Mouse (Mus musculus) megakaryocyte, adult 5-6 weeks (primary cell): ENCODE results near the gene Foxr1. TPM values are rescaled to one million over a fixed set of nuclear protein-coding genes. Genes with fewer than 3 reads are reported as not detected.

ENCODE experiments used
- total RNA-seq, 2 experiments: library from RNA; stranded (forward) in 1 of 2; stranded (reverse) in 1 of 2; fragments of 153-499, 151-499 nt in 1 of 2; fragments of 221-1000, 200-1000 nt in 1 of 2; gene quantifications; 2 replicates each; pipeline versions ENCODE4 v1.2.3 to v1.2.4; 2015 to 2017

The Foxr1 gene
- total RNA-seq, 2 experiments from 2014 or later: not detected

Other genes starting within 250 kb of the Foxr1 start
- 179 and 180 TPM in 2 replicates for gene Cbl, start 207.1 kb downstream of the Foxr1 start, total RNA-seq (2015)
- 45.3 and 70.2 TPM in 2 replicates for gene Cbl, start 207.1 kb downstream of the Foxr1 start, total RNA-seq (2017)
- not detected in 2 replicates for gene Ccdc153, start 200.5 kb downstream of the Foxr1 start, total RNA-seq (2015)
- gene Ccdc153, start 200.5 kb downstream of the Foxr1 start, total RNA-seq (2017): not detected in 2 replicates
- gene Pdzd3, start 189.7 kb downstream of the Foxr1 start, total RNA-seq (2015): 0.07 and 0.34 TPM in 2 replicates
- not detected in 2 replicates for gene Pdzd3, start 189.7 kb downstream of the Foxr1 start, total RNA-seq (2017)
- 9.5 and 13.1 TPM in 2 replicates for gene Nlrx1, start 172.5 kb downstream of the Foxr1 start, total RNA-seq (2015)
- 12.1 and 12.4 TPM in 2 replicates for gene Nlrx1, start 172.5 kb downstream of the Foxr1 start, total RNA-seq (2017)
- gene Abcg4, start 152.5 kb downstream of the Foxr1 start, total RNA-seq (2015): 1.3 and 3.9 TPM in 2 replicates
- 1.1 and 1.7 TPM in 2 replicates for gene Abcg4, start 152.5 kb downstream of the Foxr1 start, total RNA-seq (2017)
- gene Hinfp, start 135.5 kb downstream of the Foxr1 start, total RNA-seq (2015): 12.3 and 18.4 TPM in 2 replicates
- 13.1 and 15.3 TPM in 2 replicates for gene Hinfp, start 135.5 kb downstream of the Foxr1 start, total RNA-seq (2017)
- 12.0 and 16.4 TPM in 2 replicates for gene C2cd2l, start 120.9 kb downstream of the Foxr1 start, total RNA-seq (2015)
- 11.0 and 13.4 TPM in 2 replicates for gene C2cd2l, start 120.9 kb downstream of the Foxr1 start, total RNA-seq (2017)
- 37.7 and 39.4 TPM in 2 replicates for gene Dpagt1, start 115.1 kb downstream of the Foxr1 start, total RNA-seq (2015)
- gene Dpagt1, start 115.1 kb downstream of the Foxr1 start, total RNA-seq (2017): 15.2 and 17.4 TPM in 2 replicates
- gene H2afx, start 106.4 kb downstream of the Foxr1 start, total RNA-seq (2015): 136 and 144 TPM in 2 replicates
- 239 and 262 TPM in 2 replicates for gene H2afx, start 106.4 kb downstream of the Foxr1 start, total RNA-seq (2017)
- 63.1 and 83.4 TPM in 2 replicates for gene Hmbs, start 96.9 kb downstream of the Foxr1 start, total RNA-seq (2015)
- 31.2 and 41.1 TPM in 2 replicates for gene Hmbs, start 96.9 kb downstream of the Foxr1 start, total RNA-seq (2017)
- 19.2 and 19.4 TPM in 2 replicates for gene Vps11, start 79.5 kb downstream of the Foxr1 start, total RNA-seq (2015)
- 22.7 and 26.8 TPM in 2 replicates for gene Vps11, start 79.5 kb downstream of the Foxr1 start, total RNA-seq (2017)
- 27.2 and 29.7 TPM in 2 replicates for gene Hyou1, start 61.6 kb downstream of the Foxr1 start, total RNA-seq (2015)
- gene Hyou1, start 61.6 kb downstream of the Foxr1 start, total RNA-seq (2017): 48.3 and 49.7 TPM in 2 replicates
- 19.7 and 23.5 TPM in 2 replicates for gene Slc37a4, start 44.3 kb downstream of the Foxr1 start, total RNA-seq (2015)
- gene Slc37a4, start 44.3 kb downstream of the Foxr1 start, total RNA-seq (2017): 14.8 and 28.3 TPM in 2 replicates
- gene Rps25, start 34.0 kb downstream of the Foxr1 start, total RNA-seq (2015): 2,100 and 2,121 TPM in 2 replicates
- 1,309 and 1,413 TPM in 2 replicates for gene Rps25, start 34.0 kb downstream of the Foxr1 start, total RNA-seq (2017)
- gene Trappc4, start 33.5 kb downstream of the Foxr1 start, total RNA-seq (2015): 91.3 and 95.4 TPM in 2 replicates
- 24.1 and 32.5 TPM in 2 replicates for gene Trappc4, start 33.5 kb downstream of the Foxr1 start, total RNA-seq (2017)
- gene Ccdc84, start 22.6 kb downstream of the Foxr1 start, total RNA-seq (2015): 24.5 TPM in 2 replicates
- 19.8 and 27.1 TPM in 2 replicates for gene Ccdc84, start 22.6 kb downstream of the Foxr1 start, total RNA-seq (2017)
- gene Upk2, start 13.8 kb upstream of the Foxr1 start, total RNA-seq (2015): not detected in 2 replicates
- not detected in 2 replicates for gene Upk2, start 13.8 kb upstream of the Foxr1 start, total RNA-seq (2017)
- 6.0 TPM in 2 replicates for gene Bcl9l, start 41.7 kb upstream of the Foxr1 start, total RNA-seq (2015)
- gene Bcl9l, start 41.7 kb upstream of the Foxr1 start, total RNA-seq (2017): 2.6 and 3.0 TPM in 2 replicates
- not detected in 2 replicates for gene Cxcr5, start 120.7 kb upstream of the Foxr1 start, total RNA-seq (2015)
- gene Cxcr5, start 120.7 kb upstream of the Foxr1 start, total RNA-seq (2017): not detected in 2 replicates
- 57.1 and 60.2 TPM in 2 replicates for gene Ddx6, start 163.8 kb upstream of the Foxr1 start, total RNA-seq (2015)
- gene Ddx6, start 163.8 kb upstream of the Foxr1 start, total RNA-seq (2017): 71.2 and 88.8 TPM in 2 replicates
- not detected in 2 replicates for gene Treh, start 232.1 kb upstream of the Foxr1 start, total RNA-seq (2015)
- not detected in 2 replicates for gene Treh, start 232.1 kb upstream of the Foxr1 start, total RNA-seq (2017)